Mouse (Mus musculus) lung, embryonic 16.5 days (tissue): ENCODE measurements around the gene Zbtb22. TPM values are rescaled to one million over a fixed set of nuclear protein-coding genes. Genes with fewer than 3 reads are reported as not detected.

ENCODE experiments used
- ATAC-seq: fragments of 200-750 bp; cut with Nextera tagmentation; 2 replicates; pipeline ENCODE4 v1.8.0; 2017; ENCODE audit warnings: low read depth, mild to moderate bottlenecking, moderate library complexity
- H3K27ac ChIP-seq: fragments of 300-500 bp; sonication (generic); 2 replicates; pipeline ENCODE4 v1.5.1; 2014; ENCODE audit warnings: mild to moderate bottlenecking, control low read depth, low read length
- H3K27me3 ChIP-seq: fragments of 300-500 bp; sonication (generic); 2 replicates; pipeline ENCODE4 v1.6.1; 2014; ENCODE audit warnings: low read depth, low read length, mixed read lengths; ENCODE audit not compliant: control insufficient read depth, insufficient read depth
- H3K36me3 ChIP-seq: fragments of 300-500 bp; sonication (generic); 2 replicates; pipeline ENCODE4 v1.6.1; 2014; ENCODE audit warnings: low read length; ENCODE audit not compliant: control insufficient read depth, insufficient read depth
- H3K4me1 ChIP-seq: fragments of 300-500 bp; sonication (generic); replicated peaks from 2 replicates; pipeline ENCODE4 v1.6.1; 2014; ENCODE audit warnings: low read length, mixed read lengths; ENCODE audit not compliant: control insufficient read depth, insufficient read depth
- H3K4me2 ChIP-seq: fragments of 300-500 bp; sonication (generic); 2 replicates; pipeline ENCODE4 v1.6.1; 2014; ENCODE audit warnings: low read depth, low read length, control low read depth
- H3K4me3 ChIP-seq: fragments of 300-500 bp; sonication (generic); 2 replicates; pipeline ENCODE4 v1.5.1; 2014; ENCODE audit warnings: mild to moderate bottlenecking, low read length, control low read depth
- H3K9ac ChIP-seq: fragments of 300-500 bp; sonication (generic); 2 replicates; pipeline ENCODE4 v1.6.1; 2014; ENCODE audit warnings: low read length, control low read depth
- H3K9me3 ChIP-seq: fragments of 300-500 bp; sonication (generic); 2 replicates; pipeline ENCODE4 v1.6.1; 2016; ENCODE audit warnings: low read length; ENCODE audit not compliant: control insufficient read depth
- WGBS: fragments of 180-500 bp; shearing (Covaris S2); extraction: QIAGEN DNeasy Blood & Tissue Kit; methylation state at CpG from one replicate; pipeline ENCODE4 v1.1.7; 2014; 5-methylcytosine and 5-hydroxymethylcytosine counted together
- polyA plus RNA-seq: library from polyadenylated mRNA; unstranded; fragments of >200 nt; fragmentation: Nextera tagmentation; extraction: Ambion mirVana; gene quantifications from 2 replicates; pipeline ENCODE4 v1.2.1, GENCODE M21; 2015

Gene Zbtb22
- polyA plus RNA-seq, 1 experiment from 2014 or later, result 18.7 TPM

DNA sequence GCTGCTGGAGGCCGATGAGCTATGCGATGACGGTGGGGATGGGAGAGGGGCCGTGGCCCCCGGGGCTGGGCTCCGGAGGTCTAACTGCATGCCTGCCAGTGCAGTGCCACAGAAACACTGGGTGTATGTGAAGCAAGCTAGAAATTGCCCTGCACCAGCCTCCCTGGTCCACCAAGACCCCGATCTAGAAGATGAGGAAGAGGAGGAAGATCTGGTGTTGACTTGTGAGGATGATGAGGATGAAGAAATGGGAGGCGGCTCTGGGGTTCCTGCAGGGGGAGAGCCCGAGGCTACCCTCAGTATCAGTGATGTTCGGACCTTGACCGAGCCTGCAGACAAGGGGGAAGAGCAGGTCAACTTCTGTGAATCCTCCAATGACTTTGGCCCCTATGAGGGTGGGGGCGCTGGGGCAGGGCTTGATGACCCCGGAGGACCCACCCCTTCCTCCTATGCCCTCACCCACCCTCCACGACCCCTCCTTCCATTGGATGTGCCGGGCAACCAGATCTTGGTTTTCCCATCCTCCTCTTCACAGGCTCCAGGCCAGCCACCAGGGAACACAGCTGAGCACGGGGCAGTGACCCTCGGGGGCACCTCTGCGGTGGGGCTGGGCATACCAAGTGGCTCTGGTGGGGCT, 2.1 kb downstream of the Zbtb22 start:
- peaks cover 24% of the 10 kb centered on the region for H3K4me1 ChIP-seq
- H3K36me3 ChIP-seq, result peaks cover 25% of the 10 kb centered on the region
- no peak overlapping the region for H3K4me3 ChIP-seq
- WGBS, result 82% methylated on average over 18 of the region's 18 CpGs
- ATAC-seq, result no peak
- H3K4me2 ChIP-seq, result no peak overlapping the region
- no peaks in the 10 kb centered on the region for H3K9me3 ChIP-seq
- no peaks in the 10 kb centered on the region for H3K27me3 ChIP-seq
- H3K27ac ChIP-seq, result no peak overlapping the region
- no peak overlapping the region for H3K9ac ChIP-seq

- 56% methylated on average over 37 of the region's 37 CpGs for WGBS
- no peak for ATAC-seq
- peaks cover 19% of the 10 kb centered on the region for H3K36me3 ChIP-seq
- H3K9ac ChIP-seq, result peak overlapping the region; percentile 88
- peaks cover 24% of the 10 kb centered on the region for H3K4me1 ChIP-seq
- H3K4me3 ChIP-seq, result peak overlapping the region; percentile 84
- H3K27ac ChIP-seq, result peak overlapping the region; percentile 88
- no peaks in the 10 kb centered on the region for H3K9me3 ChIP-seq
- peak overlapping the region; percentile 98 for H3K4me2 ChIP-seq
- H3K27me3 ChIP-seq, result no peaks in the 10 kb centered on the region
Measured at GRCm38 (mm10) chr17:33918293-33919203, 2.8 kb downstream of the Zbtb22 start.

GRCm38 (mm10) chr17:33919351-33920281, 3.9 kb downstream of the Zbtb22 start:
- peak; percentile 35 for ATAC-seq
- peaks cover 24% of the 10 kb centered on the region for H3K4me1 ChIP-seq
- WGBS, result 0% methylated on average over 52 of the region's 52 CpGs

GRCm38 (mm10) chr17:33920282-33921097, 4.8 kb downstream of the Zbtb22 start:
- H3K27me3 ChIP-seq, result no peaks in the 10 kb centered on the region
- WGBS, result under 1% methylated on average over 36 of the region's 36 CpGs
- peaks cover 13% of the 10 kb centered on the region for H3K36me3 ChIP-seq
- ATAC-seq, result peak; percentile 59
- H3K27ac ChIP-seq, result peak overlapping the region; percentile 88
- H3K9me3 ChIP-seq, result no peaks in the 10 kb centered on the region
- peak overlapping the region; percentile 88 for H3K9ac ChIP-seq
- peaks cover 16% of the 10 kb centered on the region for H3K4me1 ChIP-seq
- H3K4me2 ChIP-seq, result peak overlapping the region; percentile 98
- peak overlapping the region; percentile 84 for H3K4me3 ChIP-seq

More at GRCm38 (mm10) chr17:33919351-33920281, 3.9 kb downstream of the Zbtb22 start:
- Histone ChIP-seq H3K9ac (peak overlapping the region; percentile 88), H3K27me3 (no peaks in the 10 kb centered on the region), H3K36me3 (peaks cover 11% of the 10 kb centered on the region), H3K4me2 (peak overlapping the region; percentile 98), H3K27ac (peak overlapping the region; percentile 88), H3K4me3 (peak overlapping the region; percentile 84), H3K9me3 (no peaks in the 10 kb centered on the region)

- H3K9ac ChIP-seq, result no peak overlapping the region
- H3K36me3 ChIP-seq, result peaks cover 13% of the 10 kb centered on the region
- peaks cover 15% of the 10 kb centered on the region for H3K4me1 ChIP-seq
- H3K27me3 ChIP-seq, result no peaks in the 10 kb centered on the region
- no peak overlapping the region for H3K27ac ChIP-seq
- no peak overlapping the region for H3K4me3 ChIP-seq
- no peak overlapping the region for H3K4me2 ChIP-seq
- no peak for ATAC-seq
- 83% methylated on average over 7 of the region's 7 CpGs for WGBS
- H3K9me3 ChIP-seq, result no peaks in the 10 kb centered on the region
Measured at GRCm38 (mm10) chr17:33921361-33921760, 5.7 kb downstream of the Zbtb22 start.

- no peak overlapping the region for H3K4me3 ChIP-seq
- no peaks in the 10 kb centered on the region for H3K9me3 ChIP-seq
- no peak overlapping the region for H3K27ac ChIP-seq
- no peak overlapping the region for H3K4me2 ChIP-seq
- no peak overlapping the region for H3K9ac ChIP-seq
- H3K36me3 ChIP-seq, result peaks cover 5% of the 10 kb centered on the region
- WGBS, result 78% methylated on average over 10 of the region's 10 CpGs
- ATAC-seq, result no peak
- H3K4me1 ChIP-seq, result peaks cover 11% of the 10 kb centered on the region
- no peaks in the 10 kb centered on the region for H3K27me3 ChIP-seq
Measured at GRCm38 (mm10) chr17:33924577-33925283, 9.0 kb downstream of the Zbtb22 start.

GRCm38 (mm10) chr17:33925406-33926116, 9.9 kb downstream of the Zbtb22 start:
- Histone ChIP-seq H3K4me3 (no peak overlapping the region), H3K4me2 (no peak overlapping the region), H3K36me3 (peaks cover 5% of the 10 kb centered on the region), H3K4me1 (peaks cover 12% of the 10 kb centered on the region), H3K27ac (no peak overlapping the region), H3K9me3 (no peaks in the 10 kb centered on the region), H3K9ac (no peak overlapping the region), H3K27me3 (no peaks in the 10 kb centered on the region)
- WGBS, result 78% methylated on average over 21 of the region's 21 CpGs
- no peak for ATAC-seq
